Mouse (Mus musculus) liver, embryonic 11.5 days (tissue): Measurements from ENCODE around the gene B230307C23Rik. TPM values are rescaled to one million over a fixed set of nuclear protein-coding genes. Genes with fewer than 3 reads are reported as not detected.
A peak's percentile ranks its signal among the peaks of the same experiment; 100 is the strongest.
"Not testable (repeated sequence)": the region's sequence is repeated elsewhere in the genome, so short reads cannot be mapped to it uniquely, and the experiment has no call there.

ENCODE experiments used
- ATAC-seq: fragments of 200-750 bp; cut with Nextera tagmentation; replicated peaks from 2 replicates; pipeline ENCODE4 v1.8.0; 2017; ENCODE audit warnings: moderate number of reproducible peaks, mild to moderate bottlenecking, moderate TSS enrichment, moderate library complexity; ENCODE audit not compliant: low FRiP score
- DNase-seq: peaks from one replicate; pipeline ENCODE4 v3.0.0-alpha.2; 2017; ENCODE audit warnings: low spot score
- H3K27ac ChIP-seq: fragments of 300-500 bp; sonication (generic); 2 replicates; pipeline ENCODE4 v1.5.1; 2014; ENCODE audit warnings: mild to moderate bottlenecking, low read depth, low read length, control low read depth
- H3K27me3 ChIP-seq: fragments of 300-500 bp; sonication (generic); replicated peaks from 2 replicates; pipeline ENCODE4 v1.6.1; 2014; ENCODE audit warnings: low read length, mixed read lengths; ENCODE audit not compliant: control insufficient read depth, insufficient read depth
- H3K36me3 ChIP-seq: fragments of 300-500 bp; sonication (generic); 2 replicates; pipeline ENCODE4 v1.6.1; 2014; ENCODE audit warnings: mild to moderate bottlenecking, low read length, moderate library complexity, mixed read lengths; ENCODE audit not compliant: control insufficient read depth, insufficient read depth
- H3K4me1 ChIP-seq: fragments of 300-500 bp; sonication (generic); replicated peaks from 2 replicates; pipeline ENCODE4 v1.6.1; 2014; ENCODE audit warnings: low read length, mixed read lengths; ENCODE audit not compliant: control insufficient read depth, insufficient read depth
- H3K4me2 ChIP-seq: fragments of 300-500 bp; sonication (generic); 2 replicates; pipeline ENCODE4 v1.6.1; 2014; ENCODE audit warnings: mild to moderate bottlenecking, control low read depth, moderate library complexity
- H3K4me3 ChIP-seq: fragments of 300-500 bp; sonication (generic); 2 replicates; pipeline ENCODE4 v1.5.1; 2014; ENCODE audit warnings: low read depth, low read length, control low read depth
- H3K9ac ChIP-seq: fragments of 300-500 bp; sonication (generic); 2 replicates; pipeline ENCODE4 v1.6.1; 2014; ENCODE audit warnings: low read depth, low read length, control low read depth
- H3K9me3 ChIP-seq: fragments of 300-500 bp; sonication (generic); 2 replicates; pipeline ENCODE4 v1.6.1; 2016; ENCODE audit warnings: low read length, inconsistent platforms, mixed read lengths; ENCODE audit not compliant: control insufficient read depth
- WGBS: fragments of 180-500 bp; shearing (Covaris S2); extraction: QIAGEN DNeasy Blood & Tissue Kit; methylation state at CpG from one replicate; pipeline ENCODE4 v1.1.7; 2014; 5-methylcytosine and 5-hydroxymethylcytosine counted together
- polyA plus RNA-seq: library from polyadenylated mRNA; unstranded; fragments of >200 nt; fragmentation: Nextera tagmentation; extraction: Ambion mirVana; gene quantifications from 2 replicates; pipeline ENCODE4 v1.2.1, GENCODE M21; 2014

The B230307C23Rik gene
- polyA plus RNA-seq, 1 experiment from 2014 or later, result 32.1 TPM

DNA sequence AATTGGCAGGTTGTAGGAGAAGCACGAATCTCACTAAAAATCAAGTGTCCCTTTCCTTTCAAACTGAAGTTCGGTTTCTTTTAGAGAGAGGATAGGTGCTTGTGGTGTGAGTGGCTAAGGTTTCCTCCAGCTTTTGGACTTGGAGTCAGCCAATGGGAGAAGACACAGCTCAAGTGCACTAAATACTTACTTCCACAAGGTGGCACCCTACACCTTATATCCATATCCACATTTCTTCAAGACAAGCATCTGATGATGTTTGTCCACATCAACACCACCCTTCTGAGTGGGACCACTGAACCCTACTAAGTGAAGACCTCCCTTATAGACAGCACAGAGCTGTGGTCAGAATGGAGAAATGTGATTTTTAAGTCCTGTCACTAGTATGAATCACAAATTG is 44.6 kb downstream of the B230307C23Rik start:
- ATAC-seq (no peak), DNase-seq (no peak)
- Histone ChIP-seq H3K27me3 (no peaks in the 10 kb centered on the region), H3K36me3 (peaks cover 5% of the 10 kb centered on the region; the same call in 1 of the 2 replicates), H3K4me1 (no peaks in the 10 kb centered on the region), H3K27ac (no peak overlapping the region), H3K4me2 (no peak overlapping the region), H3K4me3 (no peak overlapping the region), H3K9me3 (no peaks in the 10 kb centered on the region), H3K9ac (no peak overlapping the region)
- 88% methylated on average over 2 of the region's 2 CpGs for WGBS

DNA sequence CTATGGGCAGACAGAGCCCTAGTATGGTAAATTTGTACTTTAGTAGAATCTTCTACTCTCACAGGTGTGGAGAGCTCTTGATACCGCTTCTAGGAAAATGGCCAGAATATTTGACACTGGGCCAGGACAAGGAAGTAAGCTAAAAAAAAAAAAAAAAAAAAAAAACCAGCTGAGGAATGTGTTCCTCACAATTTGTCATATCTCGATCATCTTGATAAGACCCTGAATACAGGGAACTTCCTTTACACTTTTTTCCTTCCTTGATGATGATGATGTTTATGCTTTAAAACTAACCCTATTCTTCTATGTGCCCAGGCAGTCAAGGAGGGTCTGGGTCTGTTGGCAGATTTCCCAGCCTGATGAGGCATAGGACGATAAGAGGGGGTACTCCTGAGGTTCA is 82.3 kb downstream of the B230307C23Rik start:
- not testable (repeated sequence) for H3K9me3 ChIP-seq, H3K27ac ChIP-seq, H3K4me1 ChIP-seq, DNase-seq, H3K36me3 ChIP-seq, H3K27me3 ChIP-seq, H3K9ac ChIP-seq, ATAC-seq, H3K4me3 ChIP-seq, H3K4me2 ChIP-seq
- WGBS, result 86% methylated on average over 3 of the region's 3 CpGs

DNA sequence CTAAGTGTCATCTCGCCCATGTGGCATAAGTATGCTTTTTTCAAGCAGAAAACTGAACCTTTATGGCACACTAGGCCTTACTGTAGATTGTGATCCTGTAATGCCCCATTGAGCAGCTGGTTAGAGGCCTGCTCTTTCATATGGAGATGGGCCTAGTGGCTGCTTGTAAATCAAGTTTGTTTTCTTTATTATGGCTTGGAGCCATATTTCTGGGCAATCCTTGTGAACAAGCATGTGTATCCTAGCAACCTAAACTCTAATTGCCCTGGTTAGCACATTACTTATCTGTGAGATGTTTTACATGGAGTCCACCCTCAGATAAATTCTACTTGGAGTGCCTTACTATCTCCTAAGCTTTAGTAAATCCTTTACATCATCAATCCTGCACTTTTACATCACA is 84.0 kb downstream of the B230307C23Rik start:
- not testable (repeated sequence) for ATAC-seq

More for the DNA sequence above, 84.0 kb downstream of the B230307C23Rik start:
- not testable (repeated sequence) for H3K36me3 ChIP-seq, H3K4me1 ChIP-seq, DNase-seq, H3K27ac ChIP-seq, H3K27me3 ChIP-seq, H3K9me3 ChIP-seq
- Histone ChIP-seq H3K4me2 (peak overlapping the region; percentile 68), H3K9ac (peak overlapping the region; percentile 91), H3K4me3 (peak overlapping the region; percentile 80)
- 79% methylated on average over 1 of the region's 1 CpGs for WGBS

Other genes starting within 250 kb of the B230307C23Rik start
- 3.2 and 3.5 TPM in 2 replicates for gene Ripk4, start 233.5 kb upstream of the B230307C23Rik start, polyA plus RNA-seq
- 8.2 and 8.3 TPM in 2 replicates for gene Prdm15, start 145.5 kb upstream of the B230307C23Rik start, polyA plus RNA-seq
- 12.1 and 12.5 TPM in 2 replicates for gene C2cd2, start 34.7 kb upstream of the B230307C23Rik start, polyA plus RNA-seq
- 10.0 and 10.1 TPM in 2 replicates for gene Zbtb21, start 34.7 kb upstream of the B230307C23Rik start, polyA plus RNA-seq
- gene A630089N07Rik, start 85.1 kb downstream of the B230307C23Rik start, polyA plus RNA-seq, result 27.1 and 29.9 TPM in 2 replicates